8 mouse cellular contexts compared by ENCODE assay signal in genomic region chr15:84301026-84301425, GRCm38 (mm10). TPM values are rescaled to one million over a fixed set of nuclear protein-coding genes. Genes with fewer than 3 reads are reported as not detected.
DNase-seq lines count a peak whose midpoint lies in the region; ATAC-seq and TF ChIP-seq lines count a peak whose summit lies in the region.
"Had no signal": no experiment of that assay in that cellular context is flagged by ENCODE, and none has a peak within 500 bp of the region (broad histone marks: within the 10 kb centered on the region; RNA-seq: fewer than 3 reads in every experiment).

No protein-coding gene starts in this region.

- DNase-seq in liver: peak; percentile 36
- DNase-seq in liver, embryonic 11.5 days (ENCODE audit: low spot score): no peak
- DNase-seq in cerebellum, postnatal 14 days: peak; percentile 47 to 68
- DNase-seq in gastrocnemius, postnatal 10 days: peak; percentile 53
- DNase-seq in lung, postnatal 0 days (ENCODE audit: low spot score): peak; percentile 62
- peak; percentile 46 for DNase-seq in skeletal muscle tissue, adult 2 months (ENCODE audit: low read depth, low spot score)
- no peak for DNase-seq in layer of hippocampus, postnatal 14 days (ENCODE audit: low spot score in 2 of 2)

- H3K27me3 ChIP-seq in liver, embryonic 11.5 days (replicated peaks; ENCODE audit: control insufficient read depth, insufficient read depth, low read length): no peaks in the 10 kb centered on the region
- no peaks in the 10 kb centered on the region for H3K27me3 ChIP-seq in lung, postnatal 0 days (replicated peaks; ENCODE audit: insufficient read depth, low read length)
- H3K27me3 ChIP-seq: megakaryocyte, embryonic 14.5 days had no signal

- WGBS in liver, embryonic 11.5 days: 24% methylated on average over 7 of the region's 7 CpGs
- 26% methylated on average over 7 of the region's 7 CpGs for WGBS in lung, postnatal 0 days

- no peak for TF ChIP-seq CTCF in lung, postnatal 0 days (IDR thresholded peaks at IDR 0.05)

- H3K27ac ChIP-seq in liver, embryonic 11.5 days (ENCODE audit: low read depth, low read length): no peak overlapping the region
- H3K27ac ChIP-seq in lung, postnatal 0 days (ENCODE audit: low read length): no peak overlapping the region

- peaks cover 16% of the 10 kb centered on the region for H3K4me1 ChIP-seq in liver, embryonic 11.5 days (replicated peaks; ENCODE audit: control insufficient read depth, insufficient read depth, low read length)
- no peaks in the 10 kb centered on the region for H3K4me1 ChIP-seq in lung, postnatal 0 days (ENCODE audit: insufficient read depth, low read depth, low read length)

- no peaks in the 10 kb centered on the region for H3K9me3 ChIP-seq in liver, embryonic 11.5 days (ENCODE audit: control insufficient read depth, low read length)
- H3K9me3 ChIP-seq in lung, postnatal 0 days (ENCODE audit: low read length): no peaks in the 10 kb centered on the region
- H3K9me3 ChIP-seq: megakaryocyte, embryonic 14.5 days had no signal

- H3K9ac ChIP-seq in liver, embryonic 11.5 days (ENCODE audit: low read depth, low read length): no peak overlapping the region
- H3K9ac ChIP-seq in lung, postnatal 0 days (replicated peaks; ENCODE audit: low read depth): no peak overlapping the region

- no peak overlapping the region for H3K4me2 ChIP-seq in liver, embryonic 11.5 days
- H3K4me2 ChIP-seq in lung, postnatal 0 days (replicated peaks; ENCODE audit: low read depth, low read length): no peak overlapping the region

- no peak for ATAC-seq in liver, embryonic 11.5 days (replicated peaks; ENCODE audit: low FRiP score)
- 0 out of 2 replicates have a peak, but pooled peaks have one; percentile 34 for ATAC-seq in lung, postnatal 0 days

- TF ChIP-seq EP300 in lung, postnatal 0 days (IDR thresholded peaks at IDR 0.05): no peak

- H3K4me3 ChIP-seq in liver, embryonic 11.5 days (ENCODE audit: low read depth, low read length): no peak overlapping the region
- no peak overlapping the region for H3K4me3 ChIP-seq in lung, postnatal 0 days (ENCODE audit: low read depth, low read length)
- H3K4me3 ChIP-seq: megakaryocyte, embryonic 14.5 days had no signal

- no peaks in the 10 kb centered on the region for H3K36me3 ChIP-seq in liver, embryonic 11.5 days (ENCODE audit: control insufficient read depth, insufficient read depth, low read length)
- H3K36me3 ChIP-seq in lung, postnatal 0 days (ENCODE audit: insufficient read depth, low read length): no peaks in the 10 kb centered on the region

RNA-seq across cellular contexts. Expression of gene Parvg, which starts 22.8 kb away (rescaled TPM):
- polyA plus RNA-seq in liver, embryonic 11.5 days (2014; fragmentation: Nextera tagmentation; extraction: Ambion mirVana): 5.9 and 6.0 TPM in 2 replicates
- 1 to 10 TPM; 1.5 to 1.6 TPM for total RNA-seq in gastrocnemius, postnatal 10 days (2021)
- polyA plus RNA-seq in lung, postnatal 0 days (2015; fragmentation: Nextera tagmentation; extraction: Ambion mirVana): 4.3 and 4.8 TPM in 2 replicates
- total RNA-seq in layer of hippocampus, postnatal 14 days (2021): 1 to 10 TPM; 7.6 to 8.6 TPM

Comparison
In these comparisons a context has a peak if more than half of its experiments do, and no peak if none do; other contexts are left out.
1. DNase-seq: peak in liver (single experiment), cerebellum, postnatal 14 days (2 of 2), gastrocnemius, postnatal 10 days (single experiment), lung, postnatal 0 days (single experiment) and skeletal muscle tissue, adult 2 months (single experiment); none in liver, embryonic 11.5 days (single experiment) and layer of hippocampus, postnatal 14 days (0 of 2).